Mouse (Mus musculus) cerebellum, adult 2 months (tissue): ENCODE data around the gene Eif2b1. TPM values are rescaled to one million over a fixed set of nuclear protein-coding genes. Genes with fewer than 3 reads are reported as not detected.
A peak's percentile ranks its signal among the peaks of the same experiment; 100 is the strongest.
"Not testable (repeated sequence)": the region's sequence is repeated elsewhere in the genome, so short reads cannot be mapped to it uniquely, and the experiment has no call there.

Experiments
- DNase-seq, 2 experiments: peaks; one replicate each; pipeline ENCODE4 v3.0.0; 2021
- H3K27ac ChIP-seq: fragments of 200-500 bp; 2 replicates; pipeline ENCODE4 v1.5.1; 2012; ENCODE audit warnings: low read length, control low read depth, inconsistent platforms; ENCODE audit not compliant: insufficient read depth
- H3K27me3 ChIP-seq: fragments of 200-500 bp; 2 replicates; pipeline ENCODE4 v1.6.1; 2012; ENCODE audit warnings: inconsistent platforms, mild to moderate bottlenecking, low read length, moderate library complexity; ENCODE audit not compliant: control insufficient read depth, insufficient read depth
- H3K4me1 ChIP-seq: fragments of 200-500 bp; 2 replicates; pipeline ENCODE4 v1.6.1; 2011; ENCODE audit warnings: low read length; ENCODE audit not compliant: control insufficient read depth, insufficient read depth
- H3K4me3 ChIP-seq: fragments of 200-500 bp; replicated peaks from 2 replicates; pipeline ENCODE3; 2011; ENCODE audit warnings: mild to moderate bottlenecking, low read depth, low read length, control low read depth; ENCODE audit not compliant: insufficient read depth
- CTCF ChIP-seq: fragments of 200-500 bp; IDR thresholded peaks from 2 replicates; pipeline ENCODE4 v1.5.1; 2011; ENCODE audit warnings: low read depth, mild to moderate bottlenecking, control low read depth, low read length, moderate library complexity, borderline replicate concordance; ENCODE audit not compliant: insufficient read depth
- POLR2A ChIP-seq: fragments of 200-500 bp; IDR thresholded peaks from 2 replicates; pipeline ENCODE4 v1.6.1; 2011; ENCODE audit warnings: low read length, control low read depth, borderline replicate concordance; ENCODE audit not compliant: insufficient read depth
- WGBS: fragments of 180-500 bp; shearing (Covaris S2); methylation state at CpG from one replicate; pipeline ENCODE4 v1.1.7; 2018; 5-methylcytosine and 5-hydroxymethylcytosine counted together
- polyA plus RNA-seq: library from polyadenylated mRNA; depleted of rRNA; stranded (reverse); fragments of >200 nt; gene quantifications from 2 replicates; pipeline ENCODE4 v1.2.3, GENCODE M21; 2012

The Eif2b1 gene
- polyA plus RNA-seq, 1 experiment: 36.7 TPM

GRCm38 (mm10) chr5:124553607-124554006, 25.3 kb downstream of the Eif2b1 start:
- Histone ChIP-seq H3K4me1 (peaks cover 2% of the 10 kb centered on the region; the same call in 1 of the 2 replicates), H3K27me3 (no peaks in the 10 kb centered on the region), H3K4me3 (peak overlapping the region; percentile 25), H3K27ac (no peak overlapping the region)
- WGBS: 64% methylated on average over 6 of the region's 6 CpGs
- no peak for TF ChIP-seq POLR2A
- TF ChIP-seq CTCF: no peak
- DNase-seq: no peak

DNA sequence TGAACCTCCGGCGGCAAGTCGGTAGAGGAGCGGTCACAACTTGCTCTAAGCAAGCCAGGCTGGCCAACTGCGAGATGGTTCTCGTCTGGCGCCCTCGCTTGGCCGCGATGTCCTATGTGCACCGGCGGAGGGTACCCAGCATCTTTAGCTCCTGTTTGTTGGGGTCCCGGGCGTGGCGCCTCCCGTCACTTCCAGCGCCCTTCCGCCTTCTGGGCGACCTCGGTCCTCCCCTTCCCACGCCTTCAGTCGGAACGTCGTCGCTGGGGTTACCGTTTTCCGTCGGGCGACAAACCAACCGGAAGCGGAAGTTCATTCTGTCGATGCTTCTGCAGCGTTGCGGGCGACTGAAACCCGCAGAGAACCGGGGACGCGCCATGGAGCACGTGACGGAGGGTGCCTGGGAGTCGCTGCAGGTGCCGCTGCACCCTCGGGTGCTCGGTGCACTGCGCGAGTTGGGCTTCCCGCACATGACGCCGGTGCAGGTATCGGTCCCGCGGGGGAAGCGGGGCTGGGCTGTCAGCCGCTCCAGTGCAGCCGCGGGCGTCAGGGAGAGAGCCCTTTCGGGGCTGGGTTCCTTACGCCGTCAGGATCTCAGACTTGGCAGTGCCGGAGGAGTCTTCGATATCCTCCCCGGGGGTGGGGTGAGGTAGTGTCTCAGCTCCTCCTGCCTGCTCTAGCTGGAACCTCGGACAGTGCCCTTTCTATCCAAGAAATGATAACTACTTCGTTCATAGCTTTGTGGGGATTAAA, 26.2 kb downstream of the Eif2b1 start, which contains the start of gene Ddx55:
Ddx55 (plus strand) TSS at position 307 of the 750 bp plus-strand sequence.
- Histone ChIP-seq H3K4me1 (peaks cover 2% of the 10 kb centered on the region; the same call in 1 of the 2 replicates), H3K27ac (peak within 1 kb of the TSS; percentile 60; the same call in 1 of the 2 replicates), H3K27me3 (no peaks in the 10 kb centered on the region), H3K4me3 (peak within 1 kb of the TSS; percentile 94)
- WGBS: under 1% methylated on average over 66 of the region's 66 CpGs
- peak; percentile 90 to 94 for DNase-seq
- TF ChIP-seq POLR2A: peak; percentile 92
- TF ChIP-seq CTCF: no peak

GRCm38 (mm10) chr5:124552094-124552472, 26.8 kb downstream of the Eif2b1 start:
- Histone ChIP-seq H3K4me1 (peaks cover 2% of the 10 kb centered on the region; the same call in 1 of the 2 replicates), H3K27ac (no peak overlapping the region), H3K4me3 (peak overlapping the region; percentile 14), H3K27me3 (no peaks in the 10 kb centered on the region)
- TF ChIP-seq POLR2A: no peak
- WGBS: 2% methylated on average over 9 of the region's 9 CpGs
- no peak for DNase-seq

- WGBS: 27% methylated on average over 5 of the region's 5 CpGs
- not testable (repeated sequence) for DNase-seq, H3K27me3 ChIP-seq, H3K4me1 ChIP-seq, H3K27ac ChIP-seq
- peak overlapping the region; percentile 37 for H3K4me3 ChIP-seq
Observed at GRCm38 (mm10) chr5:124551349-124552093, 27.4 kb downstream of the Eif2b1 start.

DNA sequence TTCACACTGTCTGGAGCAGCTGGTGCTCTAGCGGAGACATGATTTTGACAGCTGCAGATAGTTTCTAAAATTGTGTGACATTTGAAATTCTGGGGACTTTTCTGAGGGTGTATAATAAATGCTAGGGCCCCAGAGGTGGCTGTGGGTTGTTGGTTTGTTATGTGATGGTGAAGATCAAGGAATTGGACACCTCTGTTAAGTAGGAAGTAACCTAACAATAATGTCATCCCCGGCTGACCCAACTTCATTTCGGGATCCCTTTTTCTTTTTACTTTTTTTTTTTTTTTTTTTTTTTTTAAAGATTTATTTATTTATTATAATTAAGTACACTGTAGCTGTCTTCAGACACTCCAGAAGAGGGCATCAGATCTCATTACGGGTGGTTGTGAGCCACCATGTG, 28.2 kb downstream of the Eif2b1 start:
- 80% methylated on average over 4 of the region's 4 CpGs for WGBS
- H3K4me1 ChIP-seq, H3K27me3 ChIP-seq, H3K27ac ChIP-seq, H3K4me3 ChIP-seq, DNase-seq: not testable (repeated sequence)

GRCm38 (mm10) chr5:124541602-124541973, 37.3 kb downstream of the Eif2b1 start:
- DNase-seq: peak in 1 of 2 experiments; percentile 8
- Histone ChIP-seq H3K27ac (no peak overlapping the region), H3K4me3 (peak overlapping the region; percentile 89), H3K27me3 (no peaks in the 10 kb centered on the region), H3K4me1 (no peaks in the 10 kb centered on the region; the same call in 1 of the 2 replicates)
- TF ChIP-seq CTCF (no peak), POLR2A (no peak)
- WGBS: 7% methylated on average over 8 of the region's 8 CpGs

DNA sequence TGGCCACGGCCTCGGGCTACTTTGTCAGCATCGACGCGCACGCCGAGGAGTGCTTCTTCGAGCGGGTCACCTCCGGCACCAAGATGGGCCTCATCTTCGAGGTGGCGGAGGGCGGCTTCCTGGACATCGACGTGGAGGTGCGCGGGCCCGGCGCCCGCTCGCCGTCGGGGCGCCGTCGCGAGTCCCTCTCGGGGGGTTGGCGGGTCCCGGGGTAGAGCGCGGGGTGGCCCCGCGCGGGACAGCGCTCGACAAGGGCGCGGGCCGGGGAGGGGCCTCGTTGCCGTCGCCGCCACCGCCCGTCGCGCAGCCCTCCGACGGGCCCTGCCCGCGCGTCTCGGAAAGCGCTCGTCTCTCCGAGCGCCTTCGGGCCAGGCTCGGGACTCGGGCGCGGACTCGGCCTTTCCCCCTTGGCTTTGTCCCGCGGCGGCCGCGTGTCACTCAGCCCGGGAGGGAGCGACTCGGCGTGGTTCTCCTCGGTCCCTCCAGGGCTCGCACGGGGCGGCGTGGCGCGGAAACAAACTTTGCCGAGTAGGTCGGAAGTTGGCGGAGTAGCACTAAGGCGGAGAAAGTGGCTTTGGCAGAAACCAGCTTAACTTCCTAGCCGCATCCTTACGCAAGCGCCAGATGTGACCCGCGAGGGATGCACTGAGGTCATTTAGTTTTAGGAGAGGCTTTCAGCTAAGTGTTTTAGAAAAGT, 37.9 kb downstream of the Eif2b1 start:
- no peak overlapping the region for H3K27ac ChIP-seq
- H3K4me1 ChIP-seq: no peaks in the 10 kb centered on the region; the same call in 1 of the 2 replicates
- H3K27me3 ChIP-seq: no peaks in the 10 kb centered on the region
- peak; percentile 50 to 55 for DNase-seq
- H3K4me3 ChIP-seq: peak overlapping the region; percentile 89
- no peak for TF ChIP-seq CTCF
- no peak for TF ChIP-seq POLR2A
- under 1% methylated on average over 77 of the region's 89 CpGs for WGBS

GRCm38 (mm10) chr5:124540383-124540786, 38.5 kb downstream of the Eif2b1 start, which contains the start of gene Tmed2:
Tmed2 (plus strand) TSS chr5:124540695.
- DNase-seq: peak; percentile 98
- H3K27ac ChIP-seq: no peak within 1 kb of the TSS

More at GRCm38 (mm10) chr5:124540383-124540786, 38.5 kb downstream of the Eif2b1 start, which contains the start of gene Tmed2:
- TF ChIP-seq POLR2A (no peak), CTCF (no peak)
- WGBS: 1% methylated on average over 33 of the region's 35 CpGs
- Histone ChIP-seq H3K4me1 (no peaks in the 10 kb centered on the region; the same call in 1 of the 2 replicates), H3K27me3 (no peaks in the 10 kb centered on the region), H3K4me3 (peak within 1 kb of the TSS; percentile 89)
